Mouse (Mus musculus) kidney, adult 2 months (tissue): ENCODE measurements at regions not wholly inside any gene's neighbourhood (a gene's known extent, or its start where the extent isn't known, plus 50 kb on each side); places are given as distances from the start of the nearest gene placed in this dataset.

Experiments used
- DNase-seq: peaks from one replicate; pipeline ENCODE4 v3.0.0; 2021
- H3K27ac ChIP-seq: fragments of 200-500 bp; 2 replicates; pipeline ENCODE4 v1.5.1; 2012; ENCODE audit warnings: low read depth, low read length, control low read depth, inconsistent platforms; ENCODE audit not compliant: insufficient read depth
- H3K27me3 ChIP-seq: fragments of 200-500 bp; replicated peaks from 2 replicates; pipeline ENCODE4 v1.6.1; 2012; ENCODE audit warnings: mild to moderate bottlenecking, moderate library complexity, low read length, inconsistent platforms; ENCODE audit not compliant: control insufficient read depth, insufficient read depth
- H3K36me3 ChIP-seq: fragments of 200-500 bp; 2 replicates; pipeline ENCODE4 v1.6.1; 2012; ENCODE audit warnings: mild to moderate bottlenecking, moderate library complexity, low read length, inconsistent platforms; ENCODE audit not compliant: control insufficient read depth, insufficient read depth
- H3K4me1 ChIP-seq: fragments of 200-500 bp; 2 replicates; pipeline ENCODE4 v1.6.1; 2011; ENCODE audit warnings: low read length; ENCODE audit not compliant: control insufficient read depth, insufficient read depth
- H3K4me3 ChIP-seq: fragments of 200-500 bp; 2 replicates; pipeline ENCODE4 v1.5.1; 2011; ENCODE audit warnings: mild to moderate bottlenecking, low read depth, low read length, control low read depth; ENCODE audit not compliant: insufficient read depth
- CTCF ChIP-seq: fragments of 200-500 bp; conservative IDR thresholded peaks from 2 replicates; pipeline ENCODE4 v1.5.1; 2011; ENCODE audit warnings: low read depth, mild to moderate bottlenecking, control low read depth, low read length, moderate library complexity, mixed read lengths; ENCODE audit not compliant: insufficient read depth, insufficient read length
- POLR2A ChIP-seq: fragments of 200-500 bp; IDR thresholded peaks from one replicate; pipeline ENCODE4 v1.6.1; 2011; ENCODE audit warnings: low read depth, low read length, control low read depth
- WGBS: fragments of 180-500 bp; shearing (Covaris S2); methylation state at CpG from one replicate; pipeline ENCODE4 v1.1.7; 2018; 5-methylcytosine and 5-hydroxymethylcytosine counted together

GRCm38 (mm10) chr13:15113383-15113782, 349.7 kb upstream of the Gli3 start:
- no peak for TF ChIP-seq POLR2A
- no peak for TF ChIP-seq CTCF
- Histone ChIP-seq H3K27ac (no peak overlapping the region), H3K27me3 (no peaks in the 10 kb centered on the region), H3K4me1 (no peaks in the 10 kb centered on the region), H3K36me3 (no peaks in the 10 kb centered on the region), H3K4me3 (no peak overlapping the region)
- no peak for DNase-seq
- 77% methylated on average over 7 of the region's 7 CpGs for WGBS

GRCm38 (mm10) chr13:15130249-15130648, 332.8 kb upstream of the Gli3 start:
- TF ChIP-seq CTCF (no peak), POLR2A (no peak)
- no peak overlapping the region for H3K4me3 ChIP-seq
- no peaks in the 10 kb centered on the region for H3K36me3 ChIP-seq
- WGBS, result 59% methylated on average over 2 of the region's 2 CpGs
- H3K27ac ChIP-seq, result no peak overlapping the region
- H3K4me1 ChIP-seq, result no peaks in the 10 kb centered on the region
- no peak for DNase-seq
- H3K27me3 ChIP-seq, result no peaks in the 10 kb centered on the region

GRCm38 (mm10) chr13:15146167-15146566, 316.9 kb upstream of the Gli3 start:
- Histone ChIP-seq H3K27me3 (no peaks in the 10 kb centered on the region), H3K4me1 (no peaks in the 10 kb centered on the region), H3K36me3 (no peaks in the 10 kb centered on the region), H3K27ac (no peak overlapping the region), H3K4me3 (no peak overlapping the region)
- no peak for DNase-seq
- TF ChIP-seq POLR2A, result no peak
- no peak for TF ChIP-seq CTCF
- 63% methylated on average over 6 of the region's 6 CpGs for WGBS

GRCm38 (mm10) chr13:15180898-15181297, 282.1 kb upstream of the Gli3 start:
- WGBS, result 16% methylated on average over 2 of the region's 2 CpGs
- no peak for DNase-seq

GRCm38 (mm10) chr13:15211635-15212352, 251.2 kb upstream of the Gli3 start:
- Histone ChIP-seq H3K27ac (peak overlapping the region; percentile 5; the same call in 1 of the 2 replicates), H3K4me3 (no peak overlapping the region), H3K36me3 (no peaks in the 10 kb centered on the region), H3K27me3 (no peaks in the 10 kb centered on the region), H3K4me1 (peaks cover 7% of the 10 kb centered on the region; the same call in 1 of the 2 replicates)
- DNase-seq, result peak; percentile 64
- no peak for TF ChIP-seq POLR2A
- no peak for TF ChIP-seq CTCF
- 49% methylated on average over 7 of the region's 7 CpGs for WGBS

More at GRCm38 (mm10) chr13:15180898-15181297, 282.1 kb upstream of the Gli3 start:
- Histone ChIP-seq H3K4me3 (no peak overlapping the region), H3K27me3 (no peaks in the 10 kb centered on the region), H3K27ac (no peak overlapping the region), H3K36me3 (no peaks in the 10 kb centered on the region), H3K4me1 (no peaks in the 10 kb centered on the region)
- no peak for TF ChIP-seq POLR2A
- TF ChIP-seq CTCF, result no peak

- Histone ChIP-seq H3K27me3 (no peaks in the 10 kb centered on the region), H3K36me3 (no peaks in the 10 kb centered on the region), H3K27ac (0 out of 2 replicates have a peak overlapping the region, but pooled peaks have one; percentile 5), H3K4me1 (peaks cover 7% of the 10 kb centered on the region; the same call in 1 of the 2 replicates), H3K4me3 (no peak overlapping the region)
- 30% methylated on average over 5 of the region's 5 CpGs for WGBS
- no peak for TF ChIP-seq POLR2A
- TF ChIP-seq CTCF, result no peak
- DNase-seq, result peak; percentile 6
Measured at GRCm38 (mm10) chr13:15212353-15212850, 250.6 kb upstream of the Gli3 start.

- TF ChIP-seq CTCF (no peak), POLR2A (no peak)
- peak; percentile 53 for DNase-seq
Measured at GRCm38 (mm10) chr13:15221322-15221721, 241.7 kb upstream of the Gli3 start.

More at GRCm38 (mm10) chr13:15221322-15221721, 241.7 kb upstream of the Gli3 start:
- Histone ChIP-seq H3K27ac (no peak overlapping the region), H3K27me3 (no peaks in the 10 kb centered on the region), H3K4me1 (no peaks in the 10 kb centered on the region), H3K4me3 (no peak overlapping the region), H3K36me3 (no peaks in the 10 kb centered on the region)
- 17% methylated on average over 3 of the region's 3 CpGs for WGBS
